Mouse (Mus musculus): Measurements from ENCODE around the gene Rnf180.

GRCm38 (mm10) chr13:105312763-105313162 lies 18.1 kb upstream of the Rnf180 start:
- TF ChIP-seq POLR2A (IDR thresholded peaks at IDR 0.05; ENCODE audit: low read depth, low read length) (no peak), CTCF (IDR thresholded peaks at IDR 0.05; ENCODE audit: extremely low read depth, insufficient read depth, insufficient read length, insufficient replicate concordance) (no peak)

Data from spleen, adult 2 months (tissue).